Mouse (Mus musculus) MEL (cell line): ENCODE data around the gene Myo7a. TPM values are rescaled to one million over a fixed set of nuclear protein-coding genes. Genes with fewer than 3 reads are reported as not detected.

Experiments used
- DNase-seq: peaks from one replicate; pipeline ENCODE4 v3.0.0; 2011; ENCODE audit warnings: low read depth, low spot score
- H3K27ac ChIP-seq: 2 replicates; pipeline ENCODE4 v1.5.1; 2012; ENCODE audit warnings: low read depth, mild to moderate bottlenecking, control low read depth, low read length, moderate library complexity; ENCODE audit not compliant: control insufficient read depth
- H3K27me3 ChIP-seq, 2 experiments: fragments of 150-350 bp in 1 of 2; sonication (generic) in 1 of 2; 2 replicates each; pipeline ENCODE4 v1.6.1; 2012; ENCODE audit warnings: low read length in 2 of 2, mild to moderate bottlenecking in 2 of 2, improper control_type of control experiment in 1 of 2, moderate library complexity in 1 of 2; ENCODE audit not compliant: insufficient read depth in 2 of 2, control insufficient read depth in 1 of 2
- H3K36me3 ChIP-seq, 2 experiments: 2 replicates each; pipeline ENCODE4 v1.6.1; 2012 to 2014; ENCODE audit warnings: low read length in 2 of 2, improper control_type of control experiment in 1 of 2, inconsistent platforms in 1 of 2, mild to moderate bottlenecking in 1 of 2; ENCODE audit not compliant: insufficient read depth in 2 of 2, control insufficient read depth in 1 of 2
- H3K4me1 ChIP-seq, 2 experiments: fragments of 150-350 bp in 1 of 2; sonication (generic) in 1 of 2; 2 replicates each; pipeline ENCODE4 v1.6.1; 2012; ENCODE audit warnings: low read length in 2 of 2, improper control_type of control experiment in 1 of 2, mild to moderate bottlenecking in 1 of 2; ENCODE audit not compliant: insufficient read depth in 2 of 2, control insufficient read depth in 1 of 2
- H3K4me3 ChIP-seq, 2 experiments: fragments of 150-350 bp in 1 of 2; sonication (generic) in 1 of 2; 2 replicates each; pipeline ENCODE4 v1.5.1; 2012; ENCODE audit warnings: low read depth in 2 of 2, low read length in 2 of 2, mild to moderate bottlenecking in 2 of 2, moderate library complexity in 2 of 2, control low read depth in 1 of 2, improper control_type of control experiment in 1 of 2; ENCODE audit not compliant: control insufficient read depth in 1 of 2, insufficient read depth in 1 of 2
- H3K79me2 ChIP-seq: 2 replicates; pipeline ENCODE4 v1.6.1; 2012; ENCODE audit warnings: mild to moderate bottlenecking, low read length, moderate library complexity; ENCODE audit not compliant: control insufficient read depth, poor library complexity, insufficient read depth
- H3K9ac ChIP-seq: 2 replicates; pipeline ENCODE4 v1.6.1; 2012; ENCODE audit warnings: low read depth, mild to moderate bottlenecking, control low read depth, low read length, moderate library complexity; ENCODE audit not compliant: control insufficient read depth, poor library complexity, severe bottlenecking
- H3K9me3 ChIP-seq: fragments of 150-350 bp; sonication (generic); replicated peaks from 2 replicates; pipeline ENCODE4 v1.6.1; 2012; ENCODE audit warnings: mild to moderate bottlenecking, low read length, improper control_type of control experiment, moderate library complexity; ENCODE audit not compliant: insufficient read depth
- CHD1 ChIP-seq: IDR thresholded peaks from 2 replicates; pipeline ENCODE4 v1.6.1; 2012; ENCODE audit warnings: low read depth, mild to moderate bottlenecking, inconsistent platforms, low read length, improper control_type of control experiment
- CTCF ChIP-seq, 3 experiments: IDR thresholded peaks in 2 of 3; conservative IDR thresholded peaks in 1 of 3; 2 replicates each; pipeline ENCODE4 v1.5.1; 2011 to 2012; ENCODE audit warnings: low read length in 3 of 3, low read depth in 2 of 3, mild to moderate bottlenecking in 2 of 3, improper control_type of control experiment in 1 of 3, inconsistent platforms in 1 of 3, mixed read lengths in 1 of 3, moderate library complexity in 1 of 3; ENCODE audit not compliant: control insufficient read depth in 1 of 3, insufficient read depth in 1 of 3, poor library complexity in 1 of 3, severe bottlenecking in 1 of 3
- HCFC1 ChIP-seq: IDR thresholded peaks from 2 replicates; pipeline ENCODE4 v1.6.1; 2012; ENCODE audit warnings: low read depth, mild to moderate bottlenecking, inconsistent platforms, low read length, improper control_type of control experiment, moderate library complexity
- JUND ChIP-seq: IDR thresholded peaks from 2 replicates; pipeline ENCODE4 v1.6.1; 2011; ENCODE audit warnings: low read depth, mild to moderate bottlenecking, improper control_type of control experiment, low read length
- KAT2A ChIP-seq: conservative IDR thresholded peaks from 2 replicates; pipeline ENCODE4 v1.6.1; 2012; ENCODE audit warnings: low read depth, low read length, improper control_type of control experiment, inconsistent platforms
- POLR2AphosphoS5 ChIP-seq: IDR thresholded peaks from 2 replicates; pipeline ENCODE4 v1.6.1; 2012; ENCODE audit warnings: low read depth, borderline replicate concordance, mild to moderate bottlenecking, inconsistent platforms, low read length, moderate library complexity, mixed read lengths
- RAD21 ChIP-seq: IDR thresholded peaks from 2 replicates; pipeline ENCODE4 v1.6.1; 2011; ENCODE audit warnings: mild to moderate bottlenecking, low read depth, low read length, improper control_type of control experiment
- SMC3 ChIP-seq: IDR thresholded peaks from 2 replicates; pipeline ENCODE4 v1.6.1; 2011; ENCODE audit warnings: low read depth, low read length, improper control_type of control experiment
- USF1 ChIP-seq: IDR thresholded peaks from 2 replicates; pipeline ENCODE4 v1.6.1; 2014; ENCODE audit warnings: low read depth, mild to moderate bottlenecking, inconsistent platforms, low read length, improper control_type of control experiment, moderate library complexity
- ZNF384 ChIP-seq: IDR thresholded peaks from 2 replicates; pipeline ENCODE4 v1.6.1; 2012; ENCODE audit warnings: low read depth, mild to moderate bottlenecking, inconsistent platforms, low read length, improper control_type of control experiment
- polyA plus RNA-seq, 2 experiments: library from polyadenylated mRNA; stranded (reverse) in 1 of 2; unstranded in 1 of 2; fragments of >175 nt in 1 of 2; fragments of >200 nt in 1 of 2; gene quantifications; 2 replicates each; pipeline versions ENCODE4 v1.2.1 to v1.2.4; 2012; ENCODE audit warnings: low replicate concordance in 2 of 2, low read depth in 1 of 2; ENCODE audit not compliant: insufficient read length in 2 of 2, insufficient read depth in 1 of 2, missing spikeins in 1 of 2
- total RNA-seq: library from RNA; depleted of rRNA; stranded (reverse); fragments of 300-350 nt; gene quantifications from 2 replicates; pipeline ENCODE4 v1.2.3, GENCODE M21; 2012

The Myo7a gene
- total and polyA plus RNA-seq, 3 experiments = 1.4 to 7.5 TPM; not detected in 1

GRCm38 (mm10) chr7:98054461-98054860 lies 64.9 kb downstream of the Myo7a start:
- H3K9me3 ChIP-seq = no peaks in the 10 kb centered on the region
- H3K79me2 ChIP-seq = no peaks in the 10 kb centered on the region
- H3K9ac ChIP-seq = no peak overlapping the region
- no peaks in the 10 kb centered on the region for H3K36me3 ChIP-seq
- no peak overlapping the region for H3K27ac ChIP-seq
- DNase-seq = no peak
- no peaks in the 10 kb centered on the region for H3K4me1 ChIP-seq
- no peak for TF ChIP-seq KAT2A
- TF ChIP-seq ZNF384 = no peak
- TF ChIP-seq JUND = no peak
- TF ChIP-seq HCFC1 = no peak
- H3K27me3 ChIP-seq = no peaks in the 10 kb centered on the region
- H3K4me3 ChIP-seq = no peak overlapping the region

- H3K4me1 ChIP-seq = no peaks in the 10 kb centered on the region
- H3K9ac ChIP-seq = no peak overlapping the region
- peak; percentile 19 for TF ChIP-seq RAD21
- no peak for TF ChIP-seq CHD1
- peak; percentile 38 for TF ChIP-seq SMC3
- peak; percentile 79 to 97 (median 95) for TF ChIP-seq CTCF (IDR thresholded peaks at IDR 0.05 in 2 of 3, conservative IDR thresholded peaks at IDR 0.05 in 1 of 3; ENCODE audit: control insufficient read depth in 1 of 3, insufficient read depth in 1 of 3, low read depth in 2 of 3, low read length in 3 of 3, poor library complexity in 1 of 3, severe bottlenecking in 1 of 3)
- no peak overlapping the region for H3K27ac ChIP-seq
- peak; percentile 65 for DNase-seq
- no peaks in the 10 kb centered on the region for H3K36me3 ChIP-seq
- no peaks in the 10 kb centered on the region for H3K79me2 ChIP-seq
- no peaks in the 10 kb centered on the region for H3K9me3 ChIP-seq
- peaks cover 0 to 7% of the 10 kb centered on the region in 2 experiments; a peak in 1 of 4 replicates for H3K27me3 ChIP-seq
- H3K4me3 ChIP-seq = no peak overlapping the region
Observed at GRCm38 (mm10) chr7:98051980-98052379, 67.3 kb downstream of the Myo7a start.

GRCm38 (mm10) chr7:98048101-98048824 lies 71.1 kb downstream of the Myo7a start:
- TF ChIP-seq USF1 = no peak
- TF ChIP-seq KAT2A = no peak
- TF ChIP-seq POLR2AphosphoS5 = no peak
- no peak for DNase-seq
- H3K27me3 ChIP-seq = peaks cover 9 to 19% of the 10 kb centered on the region in 2 experiments
- H3K79me2 ChIP-seq = no peaks in the 10 kb centered on the region
- H3K27ac ChIP-seq = no peak overlapping the region
- H3K4me1 ChIP-seq = no peaks in the 10 kb centered on the region
- no peak overlapping the region for H3K9ac ChIP-seq
- no peaks in the 10 kb centered on the region for H3K9me3 ChIP-seq
- H3K36me3 ChIP-seq = no peaks in the 10 kb centered on the region
- no peak overlapping the region for H3K4me3 ChIP-seq
